Mouse (Mus musculus) bone marrow, adult 2 months (tissue): ENCODE data around the gene Nkd2. TPM values are rescaled to one million over a fixed set of nuclear protein-coding genes. Genes with fewer than 3 reads are reported as not detected.
A peak's percentile ranks its signal among the peaks of the same experiment; 100 is the strongest.

Experiments
- H3K27ac ChIP-seq: fragments of 200-500 bp; 2 replicates; pipeline ENCODE4 v1.5.1; 2012; ENCODE audit warnings: low read depth, mild to moderate bottlenecking, control low read depth, inconsistent platforms, low read length; ENCODE audit not compliant: control insufficient read depth, poor library complexity, insufficient read depth
- H3K4me1 ChIP-seq: fragments of 200-500 bp; 2 replicates; pipeline ENCODE4 v1.6.1; 2011; ENCODE audit warnings: low read length; ENCODE audit not compliant: control insufficient read depth, insufficient read depth
- H3K4me3 ChIP-seq: fragments of 200-500 bp; replicated peaks from 2 replicates; pipeline ENCODE3; 2011; ENCODE audit warnings: mild to moderate bottlenecking, low read depth, low read length, control low read depth; ENCODE audit not compliant: control insufficient read depth
- CTCF ChIP-seq: fragments of 200-500 bp; IDR thresholded peaks from 2 replicates; pipeline ENCODE4 v1.5.1; 2011; ENCODE audit warnings: low read length, control low read depth; ENCODE audit not compliant: control insufficient read depth, insufficient read depth
- POLR2A ChIP-seq: fragments of 200-500 bp; IDR thresholded peaks from 2 replicates; pipeline ENCODE4 v1.6.1; 2011; ENCODE audit warnings: low read depth, mild to moderate bottlenecking, control low read depth, low read length, borderline replicate concordance; ENCODE audit not compliant: control insufficient read depth
- WGBS: fragments of 180-500 bp; shearing (Covaris S2); methylation state at CpG from one replicate; pipeline ENCODE4 v1.1.7; 2018; 5-methylcytosine and 5-hydroxymethylcytosine counted together
- polyA plus RNA-seq: library from polyadenylated mRNA; stranded (reverse); fragments of >200 nt; gene quantifications from 2 replicates; pipeline ENCODE4 v1.2.4, GENCODE M21; 2011; ENCODE audit warnings: low replicate concordance; ENCODE audit not compliant: missing spikeins, insufficient read depth, insufficient read length

Nkd2 gene
- polyA plus RNA-seq, 1 experiment, result 0.62 TPM

DNA sequence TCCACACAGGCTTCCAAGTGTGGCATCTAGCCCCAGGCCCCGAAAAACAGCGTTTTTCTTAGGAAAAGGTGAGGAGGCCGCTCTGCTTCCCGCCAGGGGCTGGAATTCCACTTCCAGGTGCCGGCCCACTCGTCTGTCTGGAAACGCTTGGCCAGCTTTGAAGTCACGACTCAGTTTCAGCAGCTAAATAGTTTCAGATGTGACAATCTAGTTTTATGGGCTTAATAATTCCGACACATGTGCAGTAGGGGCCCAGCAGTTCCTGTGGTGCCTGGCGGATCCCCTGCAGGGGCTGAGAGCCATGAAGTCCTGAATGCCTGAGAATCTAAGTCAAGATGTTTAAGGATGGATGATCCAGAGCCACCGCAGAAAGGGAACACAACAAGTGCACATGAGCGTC, 13.6 kb downstream of the Nkd2 start:
- H3K4me1 ChIP-seq, result no peaks in the 10 kb centered on the region
- no peak overlapping the region for H3K27ac ChIP-seq
- no peak overlapping the region for H3K4me3 ChIP-seq
- TF ChIP-seq CTCF (no peak), POLR2A (no peak)
- WGBS, result 75% methylated on average over 12 of the region's 12 CpGs

DNA sequence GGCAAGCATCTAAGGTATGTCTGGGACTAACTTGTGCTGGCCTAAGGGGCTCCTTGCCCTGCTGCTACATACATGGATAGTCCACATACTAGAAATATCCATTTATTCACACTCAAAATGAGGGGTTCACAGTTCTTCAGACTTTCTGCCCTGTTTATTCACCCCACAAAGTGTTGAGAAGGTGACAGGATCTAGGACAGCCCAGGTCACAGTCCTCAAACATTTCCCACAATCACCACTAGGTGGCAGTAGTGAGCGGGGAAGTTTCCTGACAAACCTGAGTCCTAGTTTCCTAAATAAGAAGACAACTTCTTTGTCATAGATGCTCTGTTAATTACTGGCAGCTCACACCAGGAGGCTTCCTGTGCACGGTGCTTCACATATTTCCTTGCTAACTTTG, 15.9 kb downstream of the Nkd2 start:
- TF ChIP-seq POLR2A, result no peak
- peak; percentile 66 for TF ChIP-seq CTCF
- H3K27ac ChIP-seq, result no peak overlapping the region
- WGBS, result 2% methylated on average over 2 of the region's 2 CpGs

DNA sequence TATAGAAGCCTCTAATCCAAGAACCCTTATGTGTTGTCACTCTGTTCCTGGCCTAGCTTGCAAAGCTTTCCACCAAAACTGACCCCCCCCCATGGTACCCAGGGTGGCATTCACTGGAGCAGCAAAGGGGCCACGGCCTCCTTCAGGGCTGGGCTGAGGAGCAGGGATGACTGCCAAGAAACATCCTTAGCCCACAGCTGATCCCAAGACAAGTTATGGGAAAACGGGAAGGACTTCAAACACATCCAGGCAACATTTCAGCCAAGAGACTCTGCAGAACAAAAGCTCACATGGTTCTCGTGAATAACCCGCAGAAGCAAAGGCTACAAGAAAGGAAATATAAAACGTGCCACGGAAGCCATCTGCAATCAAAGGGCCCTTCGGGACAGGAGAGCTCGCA, 20.2 kb downstream of the Nkd2 start:
- 66% methylated on average over 8 of the region's 8 CpGs for WGBS
- TF ChIP-seq CTCF (no peak), POLR2A (no peak)
- no peak overlapping the region for H3K4me3 ChIP-seq
- no peak overlapping the region for H3K27ac ChIP-seq
- no peaks in the 10 kb centered on the region for H3K4me1 ChIP-seq

More for the DNA sequence above, 15.9 kb downstream of the Nkd2 start:
- Histone ChIP-seq H3K4me3 (no peak overlapping the region), H3K4me1 (no peaks in the 10 kb centered on the region)

DNA sequence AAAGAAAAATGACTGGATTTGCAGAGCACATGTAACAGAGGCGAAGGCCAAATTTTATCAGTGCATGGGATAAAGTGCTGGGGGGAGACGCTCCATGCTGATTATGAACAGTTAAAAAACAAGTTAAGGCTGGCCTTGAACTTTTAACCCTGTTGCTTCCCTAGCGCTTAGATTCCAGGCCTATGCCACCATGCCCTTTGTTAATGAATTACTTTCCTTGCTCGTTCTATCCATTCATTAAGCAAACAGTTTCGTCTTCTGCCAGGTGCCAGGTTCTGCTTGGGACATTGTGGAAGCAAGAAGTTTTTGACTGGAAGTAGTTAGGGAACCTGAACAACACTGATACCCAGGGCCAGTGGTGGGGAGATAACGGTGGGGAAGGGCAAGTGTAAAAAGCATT, 23.7 kb downstream of the Nkd2 start:
- TF ChIP-seq CTCF, result no peak
- 78% methylated on average over 6 of the region's 6 CpGs for WGBS
- H3K27ac ChIP-seq, result no peak overlapping the region
- no peak overlapping the region for H3K4me3 ChIP-seq
- no peaks in the 10 kb centered on the region for H3K4me1 ChIP-seq

DNA sequence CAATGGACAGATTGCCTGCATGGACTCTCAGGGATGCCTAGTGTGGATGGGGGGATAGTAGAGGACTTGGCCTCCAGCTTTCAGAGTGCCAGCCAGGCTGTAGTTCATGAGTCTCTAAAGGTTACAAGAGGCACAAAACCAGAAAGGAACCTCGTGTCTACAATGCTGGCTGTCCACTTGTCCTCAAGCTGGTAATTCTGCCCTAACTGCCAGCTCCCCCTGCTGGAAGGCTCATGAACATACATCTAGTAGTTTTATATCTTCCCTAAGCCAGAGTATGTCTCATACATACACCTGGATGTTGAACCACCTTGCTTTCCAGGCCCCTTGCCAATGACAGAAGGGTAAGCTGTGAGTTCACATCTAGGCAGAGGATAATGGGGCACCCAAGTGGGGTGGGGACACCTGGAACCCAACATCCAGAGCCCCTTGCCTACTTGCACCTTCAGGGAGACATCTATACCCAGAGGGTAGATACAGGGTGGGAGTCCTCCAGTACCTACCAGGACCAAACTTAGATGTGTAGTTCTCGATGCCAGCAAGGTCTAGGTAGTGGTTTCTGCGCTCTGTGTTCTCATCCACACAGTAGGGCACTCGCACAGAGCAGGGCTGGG, 25.1 kb downstream of the Nkd2 start:
- whole genome bisulfite sequencing, result 44% methylated on average over 4 of the region's 4 CpGs
- Histone ChIP-seq H3K27ac (no peak overlapping the region), H3K4me1 (no peaks in the 10 kb centered on the region), H3K4me3 (no peak overlapping the region)
- TF ChIP-seq CTCF (peak; percentile 65), POLR2A (no peak)

DNA sequence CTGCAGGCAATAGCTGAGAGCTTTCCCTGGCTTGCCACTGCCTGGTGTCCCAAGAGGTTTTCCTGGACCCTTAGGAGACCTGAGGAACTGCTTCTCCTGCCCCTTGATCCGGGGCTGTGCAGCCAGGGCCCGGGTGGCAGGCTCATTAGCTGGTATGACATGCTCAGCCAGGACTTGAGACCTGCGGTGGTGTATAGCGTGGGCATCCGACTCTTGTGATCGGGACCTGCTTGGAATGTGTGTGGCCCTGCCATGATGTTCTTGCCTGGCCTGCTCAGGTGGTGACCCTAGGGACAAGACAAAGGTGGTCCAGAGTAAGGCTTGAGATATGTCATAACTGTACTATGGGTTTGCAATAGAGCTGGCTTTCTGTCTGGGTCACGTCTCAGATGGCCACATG, 26.2 kb downstream of the Nkd2 start:
- WGBS, result 79% methylated on average over 7 of the region's 7 CpGs
- TF ChIP-seq POLR2A (no peak), CTCF (no peak)
- no peak overlapping the region for H3K27ac ChIP-seq

DNA sequence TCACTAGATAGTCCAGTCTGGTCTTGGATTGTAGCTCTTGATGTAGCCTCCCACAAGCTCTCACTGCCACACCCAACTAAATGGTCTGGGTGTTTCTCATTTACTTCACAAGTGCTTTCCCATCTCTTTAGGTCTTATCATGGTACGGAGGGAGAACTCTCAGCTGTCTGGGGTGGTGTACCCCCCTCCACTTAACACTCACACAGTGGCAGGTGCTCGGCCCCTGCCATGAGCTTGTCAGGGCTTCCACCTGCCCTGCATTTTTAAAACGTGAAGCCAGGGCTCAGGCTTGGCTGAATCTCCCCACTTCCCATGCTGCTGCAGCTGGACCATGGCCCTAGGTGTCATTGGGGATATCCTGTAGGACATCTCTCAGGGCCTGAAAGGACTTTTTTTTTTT, 28.5 kb downstream of the Nkd2 start:
- no peak overlapping the region for H3K4me3 ChIP-seq
- no peak overlapping the region for H3K27ac ChIP-seq
- TF ChIP-seq POLR2A, result no peak
- no peak for TF ChIP-seq CTCF
- no peaks in the 10 kb centered on the region for H3K4me1 ChIP-seq
- WGBS, result 66% methylated on average over 3 of the region's 3 CpGs

More for the DNA sequence above, 26.2 kb downstream of the Nkd2 start:
- Histone ChIP-seq H3K4me3 (no peak overlapping the region), H3K4me1 (no peaks in the 10 kb centered on the region)

DNA sequence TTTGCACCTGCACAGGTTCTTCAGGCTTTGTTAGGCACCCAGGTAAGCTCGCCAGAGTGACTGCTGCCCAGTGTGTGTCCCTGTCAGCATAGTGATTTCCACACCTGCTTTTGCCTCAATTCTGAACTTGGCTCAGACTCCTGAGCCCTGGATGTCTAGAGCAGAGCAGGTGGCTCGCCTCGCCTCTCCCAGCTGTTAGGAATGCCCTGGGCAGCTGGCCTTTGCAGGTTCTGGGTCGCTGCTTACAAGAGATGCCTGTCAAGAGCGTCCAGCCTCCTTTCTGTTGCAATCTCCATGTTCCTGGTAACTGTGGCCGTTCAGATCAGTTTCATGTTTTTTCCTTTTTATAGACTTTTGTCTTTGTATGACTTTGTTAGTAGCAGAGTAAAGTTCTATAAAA, 31.1 kb downstream of the Nkd2 start:
- Histone ChIP-seq H3K27ac (no peak overlapping the region), H3K4me1 (no peaks in the 10 kb centered on the region), H3K4me3 (no peak overlapping the region)
- no peak for TF ChIP-seq POLR2A
- no peak for TF ChIP-seq CTCF
- 76% methylated on average over 6 of the region's 6 CpGs for WGBS

DNA sequence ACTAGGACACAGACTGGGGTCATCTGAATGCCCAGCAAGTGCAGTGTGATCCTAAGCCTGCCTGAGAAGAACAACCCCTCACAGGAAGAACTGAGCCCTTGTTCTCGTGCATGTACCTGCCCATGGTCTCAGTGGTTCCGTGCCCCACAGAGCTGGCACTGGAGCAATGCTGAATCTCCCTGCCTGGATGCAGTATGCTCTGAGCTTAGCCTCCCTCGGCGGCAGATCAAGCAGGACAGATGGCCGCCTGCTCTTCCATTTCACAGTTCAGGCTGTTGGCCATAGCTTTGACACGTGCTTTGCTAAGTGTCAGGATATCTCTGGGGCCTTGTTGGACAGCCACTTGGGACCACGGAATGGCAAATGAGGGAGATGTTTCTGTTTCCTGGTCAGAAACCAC, 33.2 kb downstream of the Nkd2 start:
- H3K4me1 ChIP-seq, result no peaks in the 10 kb centered on the region
- 84% methylated on average over 7 of the region's 7 CpGs for WGBS
- TF ChIP-seq POLR2A (no peak), CTCF (no peak)
- no peak overlapping the region for H3K27ac ChIP-seq
- H3K4me3 ChIP-seq, result no peak overlapping the region
